Mouse (Mus musculus) erythroblast, embryonic 14.5 days (primary cell): Measurements from ENCODE around the gene Tmc3.

ENCODE experiments used
- GATA1 ChIP-seq: IDR thresholded peaks from 2 replicates; pipeline ENCODE4 v1.6.1; 2012; ENCODE audit warnings: low read length, inconsistent platforms, mixed read lengths
- TAL1 ChIP-seq: IDR thresholded peaks from 3 replicates; pipeline ENCODE4 v1.6.1; 2012; ENCODE audit warnings: low read length, inconsistent platforms, mixed read lengths

DNA sequence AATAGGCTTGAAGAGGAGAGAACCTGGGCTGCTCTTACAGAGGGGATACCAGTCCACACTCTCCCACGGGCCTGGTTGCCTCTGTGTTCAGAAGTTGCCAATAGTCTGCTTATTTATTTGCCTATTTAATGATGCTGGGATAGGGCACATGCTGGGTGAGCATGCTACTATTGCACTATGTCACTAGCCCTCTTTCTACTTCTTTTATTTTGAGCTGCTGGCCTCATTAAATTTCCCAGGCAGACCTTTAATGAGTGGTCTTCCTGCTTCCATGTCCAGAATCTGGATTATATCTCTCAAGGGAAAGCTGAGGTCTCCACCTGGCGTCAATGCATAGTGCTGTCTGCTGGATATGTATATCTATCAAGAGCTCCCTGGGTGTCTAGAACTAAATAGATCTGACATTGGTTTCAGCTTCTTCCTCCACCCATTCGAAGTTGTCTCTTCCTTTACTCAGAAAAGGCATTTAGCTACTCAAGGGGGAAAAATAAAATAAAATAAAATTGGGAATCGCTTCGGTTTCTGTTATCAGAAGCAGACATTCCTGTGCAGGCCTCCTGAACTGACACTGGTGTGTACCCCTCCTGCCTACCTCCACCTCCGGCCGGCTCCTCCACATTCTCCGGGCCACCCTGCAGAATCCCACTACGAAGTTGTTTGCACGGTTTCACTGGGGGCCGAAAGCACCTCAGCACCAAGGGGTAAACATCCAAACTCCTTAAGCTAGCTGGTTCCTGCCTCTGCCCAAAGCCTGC, 46.5 kb downstream of the Tmc3 start:
- TF ChIP-seq GATA1: no peak
- TF ChIP-seq TAL1: no peak
